Mouse (Mus musculus): ENCODE measurements at regions not wholly inside any gene's neighbourhood (a gene's known extent, or its start where the extent isn't known, plus 50 kb on each side); places are given as distances from the start of the nearest gene placed in this dataset.
A peak's percentile ranks its signal among the peaks of the same experiment; 100 is the strongest.

GRCm38 (mm10) chr17:65193341-65193740 is 347.2 kb downstream of the Tmem232 start:
- DNase-seq = no peak

DNA sequence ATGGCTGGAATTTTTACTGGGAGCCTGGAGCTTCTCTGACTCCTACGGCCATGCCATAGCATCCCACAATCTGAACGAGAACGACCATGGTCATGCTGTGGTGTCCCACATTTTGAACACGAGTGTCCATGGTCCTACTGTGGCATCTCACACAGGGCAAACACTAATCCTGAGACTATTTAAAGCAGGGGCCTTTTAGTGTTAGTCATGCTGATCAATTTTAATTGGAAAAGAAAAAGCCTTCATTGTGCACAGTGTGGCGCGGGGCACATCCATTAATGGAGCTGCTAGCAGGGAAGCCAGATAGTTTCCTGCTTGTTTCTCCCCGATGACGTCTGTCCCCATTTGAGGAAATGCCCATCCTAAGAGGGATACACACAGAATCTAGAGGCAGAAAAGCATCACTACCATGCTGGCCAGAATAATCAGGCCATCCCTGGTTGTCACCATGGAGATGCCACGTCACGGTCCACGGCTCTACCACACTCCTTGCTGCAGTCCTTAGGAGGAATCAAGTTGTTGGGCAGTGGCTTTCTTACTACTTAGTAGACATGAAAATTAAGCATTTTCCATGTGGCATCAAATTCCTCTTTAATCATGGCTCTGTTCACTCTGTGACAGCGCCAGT is 348.0 kb downstream of the Tmem232 start:
- no peak for DNase-seq

DNA sequence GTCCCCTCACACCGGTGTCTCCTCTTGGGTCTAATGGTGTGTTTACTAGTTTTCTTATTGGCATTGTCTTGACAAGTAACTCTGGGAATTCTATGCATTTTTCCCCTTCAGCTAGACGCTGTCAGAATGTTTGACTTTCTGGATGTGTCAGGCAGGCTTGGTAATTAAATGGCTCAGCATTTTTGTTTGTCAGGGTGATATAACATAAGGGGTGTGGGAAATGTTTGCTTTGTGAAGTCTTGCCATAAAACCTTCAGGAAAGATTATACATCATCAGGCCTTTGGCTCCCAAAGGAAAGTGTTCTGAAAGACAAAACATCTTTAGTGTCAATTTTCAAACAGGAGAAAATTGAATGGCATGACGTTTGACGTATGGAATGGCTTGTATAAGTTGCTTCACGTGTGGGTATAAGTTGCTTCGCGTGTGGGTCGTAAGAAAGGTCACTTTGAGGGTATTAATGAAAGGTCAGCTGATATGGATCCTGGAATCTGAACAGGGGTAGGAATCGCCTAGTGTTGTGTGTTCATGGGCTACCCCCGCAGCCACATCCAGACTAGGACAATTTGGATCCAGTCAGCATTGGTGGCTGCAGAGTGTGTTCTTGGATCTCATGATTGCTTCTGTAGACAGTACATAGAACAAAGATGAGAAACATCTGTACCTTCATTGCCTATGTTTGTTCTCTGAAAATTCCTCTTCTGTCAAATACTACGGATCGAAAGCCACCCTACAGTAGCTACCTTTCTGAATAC is 349.6 kb downstream of the Tmem232 start:
- no peak for DNase-seq

DNA sequence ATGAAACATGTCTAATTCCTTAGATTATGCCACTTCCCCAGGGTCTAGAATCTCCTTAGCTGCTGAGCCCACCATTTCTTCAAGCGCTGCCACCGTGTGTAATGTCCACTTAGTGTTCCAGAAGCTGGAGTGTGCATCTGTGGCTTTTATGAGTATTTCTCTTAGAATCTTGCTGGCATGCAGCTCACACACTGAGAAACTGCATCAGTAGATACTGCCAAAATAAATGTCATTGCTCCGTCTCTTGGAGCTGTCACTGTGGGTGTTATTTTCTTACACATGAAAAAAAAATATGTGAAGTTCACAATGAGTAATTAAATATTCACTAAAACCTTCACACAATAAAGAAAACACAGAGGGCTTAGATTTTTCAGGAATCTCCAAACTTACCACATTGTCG is 345.3 kb upstream of the 4930583I09Rik start:
- DNase-seq = no peak

- DNase-seq = no peak
Observed at GRCm38 (mm10) chr17:65175770-65176169, 339.9 kb upstream of the 4930583I09Rik start.

GRCm38 (mm10) chr17:65174114-65174513 is 338.2 kb upstream of the 4930583I09Rik start:
- no peak for DNase-seq

- DNase-seq = no peak
Observed at GRCm38 (mm10) chr17:65173236-65173635, 337.4 kb upstream of the 4930583I09Rik start.

- no peak for DNase-seq
Observed at GRCm38 (mm10) chr17:65170691-65171090, 334.8 kb upstream of the 4930583I09Rik start.

GRCm38 (mm10) chr17:65169981-65170617 is 334.2 kb upstream of the 4930583I09Rik start:
- DNase-seq = no peak

- DNase-seq = peak in 1 of 2 experiments; percentile 42
Observed at GRCm38 (mm10) chr17:65146376-65146775, 310.5 kb upstream of the 4930583I09Rik start.

DNA sequence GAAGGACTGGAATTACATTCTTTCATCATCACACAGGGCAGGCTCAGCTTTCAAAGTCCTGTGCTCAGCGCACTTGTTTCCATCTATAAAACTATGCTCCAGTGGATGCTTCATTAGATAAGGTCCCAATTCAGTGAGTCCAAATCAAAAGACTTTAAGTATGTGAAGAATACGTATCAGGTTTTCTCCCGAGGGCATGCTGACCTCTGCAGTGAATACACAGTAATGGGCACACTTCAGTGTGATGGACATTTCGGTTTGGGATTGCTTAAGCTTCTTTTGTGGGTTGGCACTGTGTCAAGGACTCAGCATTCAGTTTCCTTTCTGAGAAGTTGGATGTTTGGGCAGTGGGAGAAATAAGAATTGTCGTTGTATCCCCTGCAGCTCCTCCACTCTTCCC is 278.8 kb upstream of the 4930583I09Rik start:
- DNase-seq = peak in 1 of 2 experiments; percentile 2

DNA sequence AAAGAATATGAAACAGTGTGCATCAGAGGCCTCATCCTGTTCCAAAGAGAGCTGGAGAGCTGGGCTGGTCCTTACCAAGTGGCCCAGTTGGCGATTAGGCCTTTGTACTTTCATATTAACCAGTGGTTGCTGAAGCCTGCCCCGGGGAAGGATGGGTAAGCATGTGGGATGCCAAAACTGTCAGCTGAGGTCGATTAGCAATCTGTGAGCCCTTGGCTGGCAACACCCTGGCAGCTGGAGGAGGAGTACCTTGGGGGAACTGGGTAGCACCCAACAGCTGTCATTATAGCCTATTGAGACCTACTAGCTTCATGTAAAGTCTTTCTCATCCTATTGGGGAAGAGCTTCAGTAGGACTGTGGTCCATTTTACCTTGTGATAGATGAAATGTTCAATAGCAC is 277.2 kb upstream of the 4930583I09Rik start:
- no peak for DNase-seq

DNA sequence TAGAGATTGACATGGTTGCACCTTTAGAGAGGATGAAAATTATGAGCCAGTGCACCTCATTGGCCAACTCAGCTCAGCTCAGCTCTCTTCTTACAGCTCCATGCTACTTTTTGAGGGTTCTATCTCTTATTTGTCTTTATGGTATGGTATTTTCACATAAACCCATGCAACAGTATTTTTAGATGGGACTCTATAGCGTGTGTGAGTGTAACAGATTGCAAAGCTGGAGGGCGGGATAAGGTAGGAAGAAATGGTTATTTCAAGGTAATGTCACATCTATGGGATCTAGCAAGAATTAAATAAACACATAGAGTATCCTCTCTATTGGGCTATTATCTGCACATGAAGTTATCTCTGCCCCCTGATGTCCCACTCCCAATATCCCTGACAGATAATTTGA is 269.8 kb upstream of the 4930583I09Rik start:
- no peak for DNase-seq

DNA sequence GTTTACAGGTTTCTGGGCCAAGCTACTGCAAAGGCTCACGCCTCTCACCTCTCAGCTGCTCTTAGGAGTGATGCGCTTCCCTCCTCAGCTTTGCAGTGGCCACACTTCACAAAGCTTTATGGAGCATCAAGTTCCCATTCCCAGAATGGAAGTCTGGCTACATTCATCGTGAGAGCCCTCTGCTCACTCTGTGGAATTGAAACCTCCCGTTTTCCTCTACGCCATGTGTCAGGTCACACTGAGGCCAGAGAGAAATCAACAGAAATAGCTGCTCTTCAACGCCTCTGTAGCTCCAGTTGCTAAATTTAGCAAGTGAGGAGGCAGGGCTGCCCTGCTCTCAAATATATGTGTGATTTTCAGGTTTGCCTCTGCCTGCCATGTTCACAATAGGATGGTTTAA is 265.3 kb upstream of the 4930583I09Rik start:
- no peak for DNase-seq

DNA sequence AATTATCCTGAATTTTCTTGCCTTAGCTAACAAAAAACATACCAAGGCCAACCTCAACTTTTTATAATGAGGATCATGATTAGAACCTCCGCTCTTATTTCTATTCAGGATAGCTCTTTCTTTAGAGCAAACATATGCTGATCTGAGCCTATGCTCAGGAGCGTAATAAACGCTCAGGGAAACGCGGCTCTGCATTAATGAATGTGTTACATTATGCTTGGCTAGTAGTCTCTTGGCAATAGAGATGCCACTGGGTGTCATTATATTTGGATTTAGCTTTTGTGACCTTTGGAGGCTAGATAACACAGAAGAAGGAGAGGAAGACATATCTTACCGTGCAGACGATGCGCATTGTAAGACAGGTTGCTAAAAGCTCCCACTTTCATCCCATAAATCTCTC is 246.4 kb upstream of the 4930583I09Rik start:
- no peak for DNase-seq

GRCm38 (mm10) chr17:65081779-65082086 is 245.9 kb upstream of the 4930583I09Rik start:
- DNase-seq = no peak

DNA sequence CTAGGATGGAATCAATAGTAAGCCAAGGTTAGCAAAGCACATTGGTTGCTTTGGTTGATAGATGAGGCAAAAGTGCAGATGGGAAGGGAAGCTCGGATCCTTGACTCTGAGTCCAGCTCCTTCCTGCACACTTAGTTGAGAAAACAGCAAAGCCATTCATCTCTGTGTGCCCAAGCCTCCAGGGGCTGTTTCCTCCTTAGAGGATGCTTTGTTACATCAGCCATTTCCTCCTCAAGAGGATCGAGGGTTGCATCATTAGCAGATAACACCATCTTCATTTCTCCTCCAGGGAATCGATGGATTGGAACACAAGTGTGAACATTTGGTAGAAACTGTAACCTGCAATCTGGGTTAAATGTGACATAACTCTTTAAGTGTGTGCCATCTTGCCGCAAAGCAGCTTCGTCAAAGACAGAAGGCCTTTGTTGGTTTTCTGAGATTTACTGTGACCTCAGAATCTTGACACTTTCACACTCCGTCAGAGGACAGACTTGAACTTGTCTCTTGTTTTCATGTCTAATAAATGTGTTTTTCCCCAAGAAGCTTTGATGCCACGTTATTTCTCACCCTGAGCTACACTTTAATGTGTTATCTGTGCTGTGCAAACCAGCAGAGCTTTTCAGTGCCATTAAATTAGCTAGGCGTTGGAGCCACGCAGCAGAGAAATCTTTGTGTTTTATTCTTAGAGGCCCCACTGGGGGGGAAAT is 245.4 kb upstream of the 4930583I09Rik start:
- no peak for DNase-seq

DNA sequence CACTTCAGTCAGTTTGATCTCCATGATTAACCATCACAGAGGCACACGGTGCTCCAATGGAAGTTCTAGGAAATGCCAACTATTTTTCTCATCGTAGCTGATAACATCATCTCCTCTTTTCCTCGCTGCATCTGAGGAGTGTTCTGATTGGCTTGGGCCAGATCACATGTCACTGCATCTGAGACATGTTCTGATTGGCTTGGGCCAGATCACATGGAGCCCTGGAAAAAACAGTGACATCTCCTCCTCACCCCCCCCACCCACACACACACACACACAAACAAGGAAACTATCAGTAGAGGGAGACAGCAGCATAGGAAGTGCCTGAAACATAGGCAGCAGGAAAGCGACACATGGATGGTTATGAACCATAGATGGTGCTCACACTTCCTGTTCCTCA is 239.0 kb upstream of the 4930583I09Rik start:
- no peak for DNase-seq

DNA sequence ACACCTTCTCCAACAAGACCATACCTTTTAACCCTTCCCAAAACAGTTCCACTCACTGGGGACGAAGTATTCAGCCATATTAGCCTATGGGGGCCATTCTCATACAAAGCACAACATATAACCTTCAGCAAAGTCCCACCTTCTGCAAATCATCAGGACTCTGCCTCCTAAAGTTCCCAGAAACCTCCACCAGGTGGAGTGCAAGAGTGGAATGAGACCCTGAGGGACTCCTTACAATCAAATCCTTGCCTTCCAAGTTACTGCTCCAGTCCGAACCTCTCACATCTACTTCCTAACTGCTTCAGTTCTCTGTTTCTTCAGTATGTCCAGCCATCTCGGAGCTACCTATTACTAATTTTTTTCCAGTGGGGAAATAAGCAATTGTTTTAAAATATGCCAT is 235.2 kb upstream of the 4930583I09Rik start:
- peak; percentile 2 for DNase-seq

DNA sequence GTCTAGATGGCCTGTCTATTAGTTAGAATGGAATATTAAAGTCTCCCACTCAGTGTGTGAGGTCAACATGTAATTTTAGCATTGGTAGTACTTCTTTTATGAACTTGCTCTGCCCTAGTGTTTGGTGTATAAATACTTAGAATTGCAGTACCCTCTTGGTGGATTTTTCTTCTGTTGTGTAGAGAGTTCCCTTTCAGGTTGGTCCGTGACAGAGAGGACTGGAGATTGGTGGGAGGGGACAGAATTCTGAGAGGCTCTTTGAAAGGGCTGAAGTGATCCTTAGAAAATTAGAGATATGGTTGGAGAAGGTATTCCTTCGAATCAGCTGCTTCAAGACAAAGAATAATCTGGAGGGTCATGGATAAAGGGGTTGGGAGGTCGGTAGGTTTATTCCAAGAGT is 230.3 kb upstream of the 4930583I09Rik start:
- DNase-seq = no peak

GRCm38 (mm10) chr17:65056059-65056458 is 220.2 kb upstream of the 4930583I09Rik start:
- no peak for DNase-seq

DNA sequence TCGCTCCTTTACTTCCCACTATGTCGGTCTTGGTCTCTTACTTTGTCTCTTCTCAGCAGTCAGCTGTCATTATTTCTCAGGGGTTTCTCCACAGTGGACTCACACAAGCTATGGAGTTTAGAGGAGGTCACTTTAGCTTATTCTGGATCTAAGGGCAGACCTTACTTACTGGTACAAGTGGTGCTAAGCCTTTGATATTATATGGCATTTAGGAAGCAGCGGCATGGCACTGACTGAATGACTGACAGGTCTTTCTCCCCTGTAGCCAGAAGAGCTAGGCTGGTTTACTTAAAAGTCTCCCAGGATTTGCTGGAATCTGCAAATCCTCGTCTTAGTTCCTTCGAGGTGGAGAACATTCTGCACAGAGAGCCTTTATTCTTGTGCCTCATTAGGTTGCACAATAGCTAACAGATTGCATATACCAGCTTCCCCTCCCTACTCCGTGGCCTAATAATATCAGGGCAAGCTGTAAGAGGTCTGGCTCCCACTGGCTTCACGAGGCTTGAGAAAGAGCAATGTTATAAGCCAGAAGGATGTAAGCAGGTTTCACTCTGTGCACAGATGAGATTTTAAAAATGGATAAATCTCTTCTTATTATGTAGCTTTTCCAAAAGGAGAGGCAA is 214.1 kb upstream of the 4930583I09Rik start:
- peak; percentile 0 to 2 for DNase-seq

DNA sequence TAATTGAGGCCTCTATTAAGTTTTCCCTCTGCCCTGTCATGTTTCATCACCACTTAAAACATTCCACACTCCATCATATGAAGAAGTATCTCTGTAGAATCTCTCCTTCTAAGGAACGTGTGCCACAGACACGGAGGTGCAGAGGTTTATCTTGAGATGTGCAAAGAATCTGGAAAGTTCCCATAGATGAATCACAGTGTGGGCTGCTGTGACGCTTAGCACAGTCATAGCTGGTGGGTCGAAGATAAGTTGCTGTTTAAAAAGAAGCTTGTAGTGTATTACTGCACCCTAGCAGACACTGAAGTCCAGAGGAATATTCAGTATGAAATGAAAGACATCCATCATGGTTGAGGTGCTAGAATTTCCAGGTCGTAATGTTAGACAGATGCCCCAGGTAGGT is 179.9 kb upstream of the 4930583I09Rik start:
- no peak for DNase-seq
